Mouse (Mus musculus): Measurements from ENCODE around the gene Chmp6. TPM values are rescaled to one million over a fixed set of nuclear protein-coding genes. Genes with fewer than 3 reads are reported as not detected.

Gene Chmp6
- total and polyA plus RNA-seq, 2 experiments from 2014 or later = 91.1 to 105 TPM

- Histone ChIP-seq H3K9me3 (ENCODE audit: low read length) (no peaks in the 10 kb centered on the region), H3K4me3 (ENCODE audit: low read depth, low read length) (no peak overlapping the region), H3K27me3 (ENCODE audit: insufficient read depth, low read length) (no peaks in the 10 kb centered on the region), H3K27ac (ENCODE audit: low read depth, low read length) (no peak overlapping the region), H3K36me3 (ENCODE audit: insufficient read depth) (no peaks in the 10 kb centered on the region), H3K4me1 (ENCODE audit: insufficient read depth) (no peaks in the 10 kb centered on the region), H3K9ac (no peak overlapping the region), H3K4me2 (ENCODE audit: low read depth) (no peak overlapping the region)
- ATAC-seq (no peak), DNase-seq (no peak)
- TF ChIP-seq CTCF (IDR thresholded peaks at IDR 0.05; ENCODE audit: low read depth) = no peak
- 75% methylated on average over 5 of the region's 5 CpGs for WGBS
These were observed 13.5 kb downstream of the Chmp6 start for GRCm38 (mm10) chr11:119926762-119927161.

GRCm38 (mm10) chr11:119928023-119928681, 14.9 kb downstream of the Chmp6 start:
- 74% methylated on average over 16 of the region's 16 CpGs for WGBS
- no peaks in the 10 kb centered on the region for H3K36me3 ChIP-seq (ENCODE audit: insufficient read depth)
- no peak overlapping the region for H3K4me3 ChIP-seq (ENCODE audit: low read depth, low read length)
- no peak overlapping the region for H3K27ac ChIP-seq (ENCODE audit: low read depth, low read length)
- H3K9ac ChIP-seq = no peak overlapping the region
- H3K27me3 ChIP-seq (ENCODE audit: insufficient read depth, low read length) = no peaks in the 10 kb centered on the region
- no peaks in the 10 kb centered on the region for H3K4me1 ChIP-seq (ENCODE audit: insufficient read depth)
- no peak overlapping the region for H3K4me2 ChIP-seq (ENCODE audit: low read depth)
- H3K9me3 ChIP-seq (ENCODE audit: low read length) = no peaks in the 10 kb centered on the region
- ATAC-seq (no peak), DNase-seq (no peak)
- TF ChIP-seq CTCF (IDR thresholded peaks at IDR 0.05; ENCODE audit: low read depth) = no peak

GRCm38 (mm10) chr11:119929603-119930265, 16.5 kb downstream of the Chmp6 start:
- Histone ChIP-seq H3K4me3 (ENCODE audit: low read depth, low read length) (no peak overlapping the region), H3K4me1 (ENCODE audit: insufficient read depth) (no peaks in the 10 kb centered on the region), H3K36me3 (ENCODE audit: insufficient read depth) (no peaks in the 10 kb centered on the region), H3K27ac (ENCODE audit: low read depth, low read length) (no peak overlapping the region), H3K4me2 (ENCODE audit: low read depth) (no peak overlapping the region), H3K27me3 (ENCODE audit: insufficient read depth, low read length) (no peaks in the 10 kb centered on the region), H3K9ac (no peak overlapping the region), H3K9me3 (ENCODE audit: low read length) (no peaks in the 10 kb centered on the region)
- no peak for ATAC-seq
- no peak for TF ChIP-seq CTCF (IDR thresholded peaks at IDR 0.05; ENCODE audit: low read depth)
- 83% methylated on average over 6 of the region's 6 CpGs for WGBS
- DNase-seq = no peak

GRCm38 (mm10) chr11:119931809-119932208, 18.6 kb downstream of the Chmp6 start:
- WGBS = 77% methylated on average over 10 of the region's 10 CpGs
- no peak for TF ChIP-seq CTCF (IDR thresholded peaks at IDR 0.05; ENCODE audit: low read depth)
- Histone ChIP-seq H3K4me3 (ENCODE audit: low read depth, low read length) (no peak overlapping the region), H3K36me3 (ENCODE audit: insufficient read depth) (no peaks in the 10 kb centered on the region), H3K4me1 (ENCODE audit: insufficient read depth) (peaks cover 17% of the 10 kb centered on the region), H3K4me2 (ENCODE audit: low read depth) (no peak overlapping the region), H3K27me3 (ENCODE audit: insufficient read depth, low read length) (no peaks in the 10 kb centered on the region), H3K27ac (ENCODE audit: low read depth, low read length) (no peak overlapping the region), H3K9me3 (ENCODE audit: low read length) (no peaks in the 10 kb centered on the region), H3K9ac (no peak overlapping the region)
- DNase-seq = no peak
- no peak for ATAC-seq

GRCm38 (mm10) chr11:119933142-119933541, 19.9 kb downstream of the Chmp6 start:
- no peak overlapping the region for H3K9ac ChIP-seq
- no peak overlapping the region for H3K27ac ChIP-seq (ENCODE audit: low read depth, low read length)
- DNase-seq = no peak
- no peaks in the 10 kb centered on the region for H3K27me3 ChIP-seq (ENCODE audit: insufficient read depth, low read length)
- no peak for TF ChIP-seq CTCF (IDR thresholded peaks at IDR 0.05; ENCODE audit: low read depth)
- no peak overlapping the region for H3K4me3 ChIP-seq (ENCODE audit: low read depth, low read length)
- ATAC-seq = no peak
- no peaks in the 10 kb centered on the region; the same call in 1 of the 2 replicates for H3K36me3 ChIP-seq (ENCODE audit: insufficient read depth)
- no peak overlapping the region for H3K4me2 ChIP-seq (ENCODE audit: low read depth)
- H3K4me1 ChIP-seq (ENCODE audit: insufficient read depth) = peaks cover 28% of the 10 kb centered on the region
- H3K9me3 ChIP-seq (ENCODE audit: low read length) = no peaks in the 10 kb centered on the region
- WGBS = 55% methylated on average over 4 of the region's 4 CpGs

- no peak overlapping the region for H3K27ac ChIP-seq (ENCODE audit: low read depth, low read length)
- 85% methylated on average over 8 of the region's 8 CpGs for WGBS
These were observed 20.8 kb downstream of the Chmp6 start for GRCm38 (mm10) chr11:119933819-119934583.

More at GRCm38 (mm10) chr11:119933819-119934583, 20.8 kb downstream of the Chmp6 start:
- ATAC-seq (no peak), DNase-seq (no peak)
- Histone ChIP-seq H3K4me2 (ENCODE audit: low read depth) (no peak overlapping the region), H3K4me3 (ENCODE audit: low read depth, low read length) (no peak overlapping the region), H3K9me3 (ENCODE audit: low read length) (no peaks in the 10 kb centered on the region), H3K27me3 (ENCODE audit: insufficient read depth, low read length) (no peaks in the 10 kb centered on the region), H3K36me3 (ENCODE audit: insufficient read depth) (no peaks in the 10 kb centered on the region; the same call in 1 of the 2 replicates), H3K9ac (no peak overlapping the region), H3K4me1 (ENCODE audit: insufficient read depth) (peaks cover 37% of the 10 kb centered on the region)
- no peak for TF ChIP-seq CTCF (IDR thresholded peaks at IDR 0.05; ENCODE audit: low read depth)
